Mouse (Mus musculus): ENCODE results near the gene 1700013G24Rik.

1700013G24Rik gene

DNA sequence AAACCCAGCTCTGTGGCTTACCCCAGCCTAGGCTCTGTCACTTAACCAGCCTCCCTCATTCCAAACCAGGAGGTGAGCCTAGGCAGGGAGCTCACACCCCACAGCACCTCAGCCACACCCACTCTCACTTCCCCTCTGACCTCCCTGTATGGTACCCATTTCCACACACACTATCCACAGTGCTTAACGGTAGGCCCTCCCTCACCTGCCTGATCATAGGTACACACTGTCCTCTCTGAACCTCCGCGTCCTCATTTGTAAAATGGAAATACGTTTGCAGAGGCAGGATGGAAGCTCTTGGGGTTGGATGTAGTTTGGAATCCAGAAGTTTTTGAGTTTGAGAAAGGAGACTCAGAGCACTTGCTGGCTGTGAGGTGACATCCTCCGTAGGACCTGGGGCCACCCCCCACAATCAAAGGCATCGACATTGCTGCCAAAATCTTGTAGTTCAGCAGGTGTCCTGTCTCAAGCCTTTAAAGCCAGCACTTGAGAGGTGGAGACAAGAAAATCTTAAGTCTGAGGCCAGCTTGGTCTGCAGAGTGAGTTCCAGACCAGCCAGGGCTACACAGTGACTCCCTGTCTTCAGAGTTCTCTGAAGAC lies 42.5 kb downstream of the 1700013G24Rik start:
- DNase-seq (ENCODE audit: low spot score in 2 of 2), result peak in 1 of 2 experiments; percentile 40

DNA sequence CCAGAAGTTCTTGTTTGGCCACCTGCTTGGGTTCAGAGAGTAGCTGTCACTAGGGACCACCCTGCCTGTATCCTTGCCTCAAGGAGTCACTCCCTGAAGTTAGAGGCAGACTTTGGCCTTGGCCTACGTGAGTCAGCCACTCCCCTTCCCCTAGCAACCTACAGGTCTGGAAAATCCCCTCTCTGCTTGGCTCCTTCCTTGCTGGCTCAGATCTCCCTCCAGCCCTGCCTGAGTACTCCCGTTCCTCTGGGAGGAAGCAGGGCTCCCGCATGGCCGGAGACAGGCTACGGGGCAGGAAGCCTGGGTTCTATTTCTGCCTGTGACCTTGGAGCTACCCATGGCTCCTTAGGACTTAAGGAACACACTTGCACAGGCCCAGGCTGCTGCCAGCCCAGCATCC lies 44.3 kb downstream of the 1700013G24Rik start:
- no peak for DNase-seq (ENCODE audit: low spot score in 2 of 2)

DNA sequence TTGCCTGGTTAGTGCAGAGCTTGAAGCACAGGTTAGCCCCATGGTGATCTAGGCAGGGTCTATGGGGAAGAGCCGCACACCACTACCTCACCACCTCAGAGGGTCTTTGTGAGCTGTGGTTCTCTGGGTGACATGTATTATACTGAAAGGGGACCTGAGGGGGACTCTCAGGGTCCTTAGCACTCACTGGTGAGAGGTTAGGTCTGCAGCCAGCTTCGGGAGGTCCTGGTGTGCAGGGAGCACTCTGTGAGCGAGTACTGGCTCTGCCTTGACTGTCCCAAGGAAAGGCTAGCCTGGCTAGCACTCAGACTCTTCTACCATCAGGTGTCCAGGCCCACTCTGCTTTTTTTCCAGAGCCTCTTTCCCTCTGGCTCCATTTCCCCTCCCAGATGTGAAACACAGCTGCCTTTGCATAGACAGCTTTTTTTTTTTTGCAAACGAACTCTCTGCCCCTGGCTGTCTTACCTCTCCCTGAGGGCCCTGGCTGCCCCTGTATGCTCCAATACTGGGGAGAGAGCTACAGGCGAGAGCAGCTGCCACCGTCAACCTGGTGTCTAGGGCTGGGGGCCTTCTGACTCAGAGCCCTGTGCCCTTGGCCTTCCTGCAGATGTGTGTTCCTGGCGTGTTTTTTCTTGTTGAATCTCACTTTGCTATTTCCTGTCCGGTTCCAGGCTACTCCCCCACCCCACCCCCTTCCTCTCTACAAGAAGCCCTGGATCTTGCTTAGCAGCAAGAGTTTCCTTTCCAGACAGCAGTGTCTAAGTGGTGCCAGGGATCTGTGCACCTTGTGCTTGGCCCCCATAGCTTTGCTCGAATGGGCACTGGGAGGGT lies 45.0 kb downstream of the 1700013G24Rik start:
- no peak for DNase-seq (ENCODE audit: low spot score in 2 of 2)

DNA sequence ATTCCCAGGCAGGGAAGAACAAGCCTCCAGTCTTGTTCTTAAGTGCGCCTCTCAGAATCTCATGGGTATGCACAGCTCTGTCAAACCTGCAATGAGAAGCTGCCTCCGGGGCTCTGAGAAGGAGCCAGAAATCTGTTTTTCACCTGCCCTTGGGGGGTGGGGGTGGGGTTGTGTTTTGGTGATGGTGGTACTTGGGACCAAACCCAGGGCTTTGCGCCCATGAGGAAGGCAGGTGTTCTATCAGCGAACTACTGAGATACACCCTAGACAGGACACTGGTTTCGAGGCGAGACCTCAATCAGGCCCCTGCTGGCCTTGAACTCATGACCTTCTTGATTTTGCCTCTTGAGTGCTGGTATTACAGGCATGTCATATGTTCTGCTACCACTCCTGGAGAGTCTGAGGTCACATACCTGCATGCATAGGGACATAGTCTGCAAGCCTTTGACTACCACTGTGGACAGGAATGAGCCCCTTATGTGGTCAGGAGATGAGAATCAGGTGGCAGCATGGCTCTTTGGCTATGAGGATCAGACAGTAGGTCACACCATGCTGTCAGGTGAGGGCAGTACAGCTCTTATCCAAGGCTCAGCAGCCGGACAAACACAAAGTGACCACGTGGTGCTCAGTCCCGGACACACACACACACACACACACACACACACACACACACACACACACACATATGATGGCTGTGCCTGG lies 45.9 kb downstream of the 1700013G24Rik start:
- no peak for DNase-seq (ENCODE audit: low spot score in 2 of 2)

DNA sequence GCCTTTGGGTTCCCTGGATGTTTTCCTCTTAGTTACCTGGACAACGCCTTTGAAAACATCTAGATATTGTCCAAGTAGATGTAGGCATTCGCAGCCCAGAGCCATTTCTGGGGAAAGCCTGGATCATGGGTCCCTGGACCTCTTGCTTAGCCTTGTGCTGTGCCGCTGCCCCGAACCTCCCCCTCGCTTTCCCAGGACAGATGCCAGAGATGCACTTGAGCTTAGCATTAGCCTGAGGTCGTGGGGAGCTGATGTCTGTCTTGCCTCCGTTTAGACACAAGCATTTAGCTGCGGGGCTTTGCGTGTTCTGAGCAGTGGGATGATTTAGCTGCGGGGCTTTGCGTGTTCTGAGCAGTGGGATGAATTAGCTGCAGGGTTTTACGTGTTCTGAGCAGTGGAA lies 47.1 kb downstream of the 1700013G24Rik start:
- no peak for DNase-seq (ENCODE audit: low spot score in 2 of 2)

DNA sequence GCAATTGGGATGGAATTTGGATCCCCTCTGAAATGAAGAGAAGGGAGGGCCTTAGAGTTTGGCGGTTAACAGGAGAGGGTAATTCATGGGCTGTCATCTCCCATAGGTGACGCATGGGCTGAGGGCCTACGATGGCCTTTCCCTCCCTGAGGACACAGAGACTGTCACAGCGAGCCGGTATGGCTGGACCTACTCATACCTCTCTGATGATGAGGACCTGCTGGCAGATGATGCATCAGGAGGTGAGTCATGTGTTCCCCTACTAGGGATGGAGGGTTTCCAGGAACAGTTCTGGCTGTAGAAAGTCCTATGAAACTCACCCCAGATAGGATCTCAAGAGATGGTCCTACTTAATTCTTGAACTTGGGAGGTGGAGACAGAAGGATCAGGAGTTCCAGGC lies 47.9 kb downstream of the 1700013G24Rik start:
- no peak for DNase-seq (ENCODE audit: low spot score in 2 of 2)

DNA sequence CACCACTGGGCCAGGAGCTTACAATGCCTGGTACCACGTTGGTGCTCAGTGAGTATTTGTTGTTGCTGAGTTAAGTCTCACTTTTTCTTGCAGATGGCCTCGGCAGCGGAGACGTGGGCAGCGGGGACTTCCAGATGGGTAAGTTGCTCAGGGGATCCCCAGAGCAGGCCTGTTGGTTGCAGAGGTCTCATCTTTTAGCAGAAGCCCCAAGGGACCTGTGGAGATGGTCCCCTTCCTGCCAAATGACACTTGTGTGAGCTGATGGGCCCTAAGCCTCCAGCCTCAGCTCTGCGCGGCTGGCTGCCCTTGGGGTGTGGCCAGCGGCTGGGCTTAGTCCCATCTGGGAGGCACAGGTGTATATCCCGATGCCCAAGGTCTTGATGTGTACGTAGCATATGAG lies 49.1 kb downstream of the 1700013G24Rik start:
- DNase-seq (ENCODE audit: low spot score in 2 of 2), result no peak

DNA sequence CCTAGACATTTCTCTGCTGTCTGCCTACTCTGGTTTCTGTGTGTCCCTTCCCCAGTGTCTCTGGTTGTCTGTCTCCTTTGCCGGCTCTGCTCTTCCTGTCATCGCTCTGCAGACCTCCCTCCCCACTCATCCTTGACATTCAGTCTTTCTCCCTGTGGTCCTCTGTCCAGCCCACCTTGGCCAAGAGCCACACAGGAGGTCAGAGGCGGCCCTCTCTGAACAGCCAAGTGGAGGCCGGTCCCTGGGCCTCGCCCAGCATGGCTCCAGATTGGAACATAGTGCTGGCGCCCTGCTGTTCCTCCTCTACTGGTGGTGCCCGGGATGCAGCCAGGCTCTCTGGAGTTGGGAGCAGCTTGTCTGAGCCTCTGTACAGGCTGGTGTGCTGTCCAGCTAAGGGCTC lies 49.7 kb downstream of the 1700013G24Rik start:
- DNase-seq (ENCODE audit: low spot score in 2 of 2), result no peak

DNA sequence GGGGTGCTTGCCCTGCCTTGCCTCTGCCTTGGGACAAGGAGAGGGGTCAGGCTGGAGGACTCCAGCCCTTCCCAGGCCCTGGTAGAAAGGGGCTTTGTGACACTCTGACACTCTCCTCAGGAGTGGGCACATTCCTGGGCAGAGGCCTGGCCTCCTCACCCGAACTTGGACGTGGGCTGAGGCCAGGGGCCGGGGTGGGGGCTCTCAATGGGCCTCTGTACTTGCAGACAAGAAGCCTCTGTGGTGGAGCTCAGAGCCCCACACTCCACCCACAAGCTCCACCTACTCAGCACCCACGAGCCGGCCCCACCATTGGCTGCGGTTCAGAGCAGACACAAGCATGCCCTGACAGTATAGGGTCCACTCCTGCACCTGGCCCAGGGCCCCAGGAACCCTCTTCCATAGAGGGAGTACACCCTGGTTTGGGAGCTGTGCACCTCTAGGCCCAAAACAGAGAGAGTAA lies 50.5 kb downstream of the 1700013G24Rik start:
- no peak for DNase-seq (ENCODE audit: low spot score in 2 of 2)

All from spleen, postnatal 4 days (tissue).